Mouse (Mus musculus) kidney, adult 18-20 months (tissue): Measurements from ENCODE around the gene Synm.

Source experiments
- DNase-seq: peaks from one replicate; pipeline ENCODE4 v3.0.0; 2021

Gene Synm

DNA sequence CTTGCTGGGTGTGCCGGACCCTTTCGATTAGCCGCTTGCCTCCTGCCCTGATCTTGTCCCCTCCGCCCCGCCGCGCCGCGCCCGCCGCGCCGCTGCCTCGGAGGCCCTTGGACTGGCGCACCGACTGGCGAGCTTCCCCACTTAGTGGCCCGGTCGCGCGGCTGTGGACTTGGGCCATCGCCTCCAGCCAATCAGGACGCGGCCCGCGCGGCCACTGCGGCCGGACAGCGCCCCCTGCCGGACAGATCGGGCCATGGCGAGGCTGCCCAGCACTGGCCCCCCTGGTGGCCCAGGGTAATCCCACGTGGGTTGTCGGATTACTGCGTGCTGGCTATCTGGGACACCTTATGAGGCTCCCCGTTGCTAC lies at the start of gene Synm:
Gene Synm (minus strand): TSS at position 114 of the 367 bp plus-strand sequence.
- peak; percentile 94 for DNase-seq

DNA sequence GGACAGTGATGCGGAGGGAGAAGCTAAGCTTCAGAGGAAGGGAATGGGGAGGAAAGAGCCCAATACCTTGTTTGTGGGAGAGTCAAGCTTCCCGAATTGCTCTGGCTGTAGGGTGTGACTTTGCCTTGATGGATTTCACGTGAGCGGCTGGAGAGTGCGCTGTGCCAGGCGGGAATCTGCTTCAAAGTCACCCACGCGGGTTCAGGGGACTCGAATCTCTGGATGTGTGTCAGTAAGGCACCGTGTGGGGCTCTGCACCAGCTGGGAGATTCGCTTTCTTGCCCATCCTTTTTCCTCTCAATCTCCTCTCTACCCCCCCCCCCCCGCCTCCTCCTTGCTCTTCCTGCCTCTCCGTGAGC lies 44.3 kb upstream of the Synm start:
- DNase-seq: no peak

GRCm38 (mm10) chr7:67803015-67803856 lies 43.7 kb upstream of the Synm start:
- DNase-seq: peak; percentile 87

- no peak for DNase-seq
These were observed 41.5 kb upstream of the Synm start for GRCm38 (mm10) chr7:67801022-67801421.

DNA sequence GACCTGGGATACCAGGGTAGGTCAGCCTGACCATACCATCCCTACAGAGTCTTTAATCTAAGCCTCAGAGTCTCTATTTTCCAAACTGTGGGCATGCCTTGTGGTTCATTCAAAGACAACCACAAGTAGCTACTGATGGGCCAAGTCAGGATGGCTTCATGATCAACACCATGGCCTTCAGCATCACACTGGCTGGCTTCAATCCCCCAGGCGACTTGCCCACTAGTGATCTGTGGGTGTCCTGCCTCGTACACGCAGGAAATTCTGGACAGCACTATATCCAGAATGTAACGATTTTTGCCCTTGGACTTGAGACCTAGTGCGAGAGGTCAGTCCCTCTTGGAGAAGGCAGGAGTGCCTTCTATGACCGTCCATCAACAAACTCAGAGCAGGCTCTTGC lies 41.0 kb upstream of the Synm start:
- no peak for DNase-seq

- no peak for DNase-seq
These were observed 38.9 kb upstream of the Synm start for GRCm38 (mm10) chr7:67798476-67798875.

- no peak for DNase-seq
These were observed 37.5 kb upstream of the Synm start for GRCm38 (mm10) chr7:67797065-67797464.

GRCm38 (mm10) chr7:67793449-67793848 lies 33.9 kb upstream of the Synm start:
- no peak for DNase-seq

- no peak for DNase-seq
These were observed 31.7 kb upstream of the Synm start for GRCm38 (mm10) chr7:67791256-67791655.

GRCm38 (mm10) chr7:67788713-67789112 lies 29.2 kb upstream of the Synm start:
- peak; percentile 76 for DNase-seq

DNA sequence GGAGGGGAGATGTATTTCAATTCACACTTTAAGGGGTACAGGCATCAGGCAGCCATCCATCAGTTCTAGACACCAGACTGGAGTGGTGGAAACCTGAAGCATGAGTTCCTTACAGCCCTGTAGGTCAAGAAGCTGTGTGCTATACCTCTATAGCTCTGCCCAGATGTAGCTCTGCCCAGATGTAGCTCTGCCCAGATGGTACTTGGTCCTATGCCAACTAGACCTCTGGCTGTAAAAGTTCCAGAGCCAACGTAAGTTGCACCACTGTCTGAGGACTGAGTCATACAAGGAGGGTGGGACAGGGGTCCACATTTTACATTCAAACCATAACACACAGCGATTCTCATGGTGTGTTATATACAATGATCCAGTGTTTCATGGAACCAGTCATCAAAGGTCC lies 28.3 kb upstream of the Synm start:
- DNase-seq: no peak

DNA sequence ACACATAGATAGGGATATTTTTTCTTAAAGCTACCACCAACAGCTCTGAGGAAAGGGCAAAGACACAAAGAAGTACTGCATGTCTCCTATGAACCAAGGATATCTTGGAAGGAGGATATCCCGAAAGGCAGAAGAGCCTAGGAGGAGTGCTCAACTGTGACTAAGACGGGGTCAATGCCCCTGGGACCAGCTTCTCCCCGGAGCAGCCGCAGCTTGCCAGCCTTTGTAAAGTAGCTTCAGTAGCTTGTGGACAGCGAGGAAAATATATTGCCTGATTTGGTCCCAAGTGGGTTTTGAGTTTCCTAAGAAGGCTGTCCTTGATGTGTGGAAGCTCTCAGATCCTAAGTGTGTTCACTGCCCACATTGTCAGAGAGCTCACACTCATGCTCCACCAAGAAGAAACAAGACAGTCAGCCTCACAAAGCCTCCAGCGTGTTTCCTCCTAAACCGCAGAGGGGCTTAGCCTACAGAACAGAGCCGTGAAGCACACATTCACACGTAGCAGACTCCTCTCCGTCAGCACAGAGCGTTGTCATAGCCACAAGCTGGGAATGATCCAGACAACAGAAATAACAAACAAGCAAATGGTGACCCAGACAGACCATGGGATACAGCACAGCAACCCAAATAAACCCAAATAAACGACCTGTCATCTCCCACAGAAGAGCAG lies 17.2 kb upstream of the Synm start:
- DNase-seq: no peak

- no peak for DNase-seq
These were observed 16.1 kb upstream of the Synm start for GRCm38 (mm10) chr7:67775623-67776022.

- DNase-seq: no peak
These were observed 12.7 kb upstream of the Synm start for GRCm38 (mm10) chr7:67772231-67772630.

DNA sequence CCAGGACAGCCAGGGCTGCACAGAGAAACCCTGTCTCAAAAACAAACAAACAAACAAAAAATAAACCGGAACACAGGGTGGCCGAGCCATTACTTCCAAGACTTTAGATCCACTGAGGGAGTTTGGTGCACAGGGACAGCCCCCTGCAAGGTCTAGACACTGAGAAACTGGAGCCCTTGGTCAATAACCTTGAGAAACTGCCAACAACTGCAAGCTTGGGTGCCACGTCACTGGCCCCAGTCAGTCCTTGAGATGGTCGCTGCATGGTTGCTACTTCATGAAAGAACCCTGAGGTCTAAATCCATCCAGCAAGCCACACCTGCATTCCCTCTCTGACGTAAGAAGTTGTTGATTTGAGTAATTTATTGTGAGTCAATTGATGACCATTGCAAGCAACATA lies 9.9 kb upstream of the Synm start:
- DNase-seq: no peak

- no peak for DNase-seq
These were observed 8.6 kb upstream of the Synm start for GRCm38 (mm10) chr7:67768125-67768524.

- DNase-seq: no peak
These were observed 4.1 kb upstream of the Synm start for GRCm38 (mm10) chr7:67763625-67764024.

DNA sequence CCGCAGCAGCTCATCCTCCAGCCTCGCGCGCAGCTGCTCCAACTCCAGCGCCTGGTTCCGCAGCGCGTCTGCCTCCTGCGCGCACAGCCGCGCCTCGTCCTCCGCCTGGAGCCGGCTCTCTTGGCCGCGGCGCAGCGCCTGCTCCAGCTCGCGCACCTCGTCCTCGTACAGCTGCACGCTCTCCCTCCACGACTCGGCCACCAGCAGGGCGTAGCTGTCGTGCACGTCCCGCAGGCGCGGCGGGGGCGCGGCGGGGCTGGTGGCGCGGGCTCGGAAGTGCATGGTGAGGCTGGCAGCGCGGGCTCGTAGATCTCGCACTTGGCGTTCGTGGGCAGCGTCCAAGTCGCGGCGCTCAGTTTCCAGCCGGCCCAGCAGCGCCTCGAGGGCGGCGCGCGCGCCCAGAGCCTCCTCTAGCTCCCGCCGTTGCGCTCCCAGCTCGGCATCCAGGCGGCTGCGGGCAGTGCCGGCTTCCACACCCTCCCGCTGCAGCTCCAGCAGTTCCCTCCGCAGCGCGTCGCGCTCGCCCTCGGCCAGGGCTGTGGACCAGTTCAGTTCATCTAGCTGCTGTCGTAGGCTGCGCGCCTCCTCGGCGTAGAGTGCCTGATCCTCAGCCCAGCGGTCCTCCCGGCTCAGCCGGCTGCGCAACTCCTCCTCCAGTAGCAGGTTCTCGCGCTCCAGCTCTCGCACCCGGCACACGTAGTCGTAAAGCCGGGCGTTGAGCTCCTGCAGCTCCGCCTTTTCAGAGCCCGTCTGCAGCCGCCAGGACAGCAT lies 499 bp downstream of the Synm start:
- DNase-seq: no peak

GRCm38 (mm10) chr7:67758506-67758857 lies 1.1 kb downstream of the Synm start:
- no peak for DNase-seq

- no peak for DNase-seq
These were observed 2.9 kb downstream of the Synm start for GRCm38 (mm10) chr7:67756636-67757035.

- no peak for DNase-seq
These were observed 4.2 kb downstream of the Synm start for GRCm38 (mm10) chr7:67755366-67755765.

DNA sequence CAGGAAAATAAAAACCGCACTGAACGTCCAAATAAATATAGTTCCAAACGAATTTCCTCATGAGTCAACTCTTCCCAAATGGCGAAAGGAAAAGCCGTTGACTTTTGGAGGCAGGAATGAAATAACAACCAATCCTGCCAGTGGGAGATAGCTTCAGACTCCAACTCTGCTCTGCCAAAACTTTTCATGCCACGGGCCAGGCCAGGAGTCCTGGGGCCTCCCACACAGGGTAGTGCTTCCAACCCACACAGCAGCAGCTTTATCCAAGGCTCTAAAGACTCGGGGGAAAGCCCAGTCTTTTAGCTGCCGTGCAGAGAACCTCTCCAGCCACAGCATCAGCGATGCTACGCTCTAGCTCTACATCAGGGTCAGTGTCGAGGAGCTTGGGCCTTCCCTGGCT lies 4.9 kb downstream of the Synm start:
- no peak for DNase-seq

GRCm38 (mm10) chr7:67749441-67750239 lies 9.9 kb downstream of the Synm start:
- no peak for DNase-seq
